Mouse (Mus musculus) left cerebral cortex, postnatal 25 days (tissue): Measurements from ENCODE around the gene Cnn1. TPM values are rescaled to one million over a fixed set of nuclear protein-coding genes. Genes with fewer than 3 reads are reported as not detected.
"Not testable (repeated sequence)": the region's sequence is repeated elsewhere in the genome, so short reads cannot be mapped to it uniquely, and the experiment has no call there.

Source experiments
- DNase-seq, 2 experiments: peaks; one replicate each; pipeline ENCODE4 v3.0.0; 2022; ENCODE audit warnings: low spot score in 2 of 2, mixed read lengths in 1 of 2
- intact Hi-C: fragments of 180-260 bp; cut with DNase I; formaldehyde crosslinking; loops from one replicate; pipeline ENCODE4 v1.15.1; 2025
- microRNA-seq, 2 experiments: library from miRNA; unstranded; fragments of <30 nt; microRNA quantifications; one replicate each; pipeline ENCODE4 v1.2.0; 2022
- total RNA-seq, 2 experiments: library from RNA; stranded (reverse); gene quantifications; 2 replicates each; pipeline ENCODE4 v1.2.3; 2021

Gene Cnn1
- total RNA-seq, 2 experiments from 2014 or later = 0.25 to 1.0 TPM

GRCm38 (mm10) chr9:22149426-22150248 lies 50.6 kb downstream of the Cnn1 start:
- DNase-seq = no peak
- intact Hi-C loops = no loop called here

- DNase-seq, intact Hi-C loops: not testable (repeated sequence)
Observed at GRCm38 (mm10) chr9:22150249-22150693, 51.3 kb downstream of the Cnn1 start.

GRCm38 (mm10) chr9:22150946-22151345 lies 51.9 kb downstream of the Cnn1 start:
- DNase-seq = no peak
- intact Hi-C loops = no loop called here

GRCm38 (mm10) chr9:22153810-22154209 lies 54.8 kb downstream of the Cnn1 start:
- intact Hi-C loops = no loop called here

GRCm38 (mm10) chr9:22155614-22156013 lies 56.6 kb downstream of the Cnn1 start:
- peak; percentile 75 to 76 for DNase-seq
- intact Hi-C loops = loop anchor here (2.0 to 5.0 kb wide), 2 partner anchors 69 to 257 kb away; partner anchors contain the start of genes 9530077C05Rik and Zfp809

More at GRCm38 (mm10) chr9:22153810-22154209, 54.8 kb downstream of the Cnn1 start:
- no peak for DNase-seq

- DNase-seq = peak; percentile 98 to 99
- intact Hi-C loops = loop anchor here (2.0 to 5.0 kb wide), 2 partner anchors 68 to 256 kb away; partner anchors contain the start of genes 9530077C05Rik and Zfp809
Observed at GRCm38 (mm10) chr9:22156497-22157245, 57.7 kb downstream of the Cnn1 start, which contains the start of gene Pigyl. Gene Pigyl, plus strand, starts transcription at chr9:22156846.

GRCm38 (mm10) chr9:22157516-22158265 lies 58.7 kb downstream of the Cnn1 start:
- intact Hi-C loops = loop anchor here (2.0 to 5.0 kb wide), 2 partner anchors 67 to 255 kb away; partner anchors contain the start of genes 9530077C05Rik and Zfp809

More at GRCm38 (mm10) chr9:22157516-22158265, 58.7 kb downstream of the Cnn1 start:
- DNase-seq = peak in 1 of 2 experiments; percentile 7

Small RNA genes lying within 50 kb of the gene (microRNA-seq; reads per million reads assigned to microRNA genes)
- 0 to 0.67 reads per million in 2 experiments for gene Mir7084

Other genes with a start within 250 kb of the Cnn1 start
- gene Dock6, start 246.6 kb upstream of the Cnn1 start, total RNA-seq = 10 to 100 TPM; 15.7 to 16.3 TPM
- 10 to 100 TPM; 15.4 to 17.5 TPM for gene Rab3d, start 181.0 kb upstream of the Cnn1 start, total RNA-seq
- 10 to 100 TPM; 13.7 to 16.5 TPM for gene Ccdc159, start 171.7 kb upstream of the Cnn1 start, total RNA-seq
- 10 to 100 TPM; 31.5 to 39.3 TPM for gene Tmem205, start 171.7 kb upstream of the Cnn1 start, total RNA-seq
- gene Plppr2, start 162.2 kb upstream of the Cnn1 start, total RNA-seq = 100 to 1,000 TPM; 203 to 219 TPM
- 10 to 100 TPM; 14.3 to 15.6 TPM for gene Swsap1, start 143.5 kb upstream of the Cnn1 start, total RNA-seq
- 1 to 10 TPM; 7.9 to 8.9 TPM for gene Epor, start 135.7 kb upstream of the Cnn1 start, total RNA-seq
- 1 to 10 TPM; 1.8 to 2.0 TPM for gene Rgl3, start 109.8 kb upstream of the Cnn1 start, total RNA-seq
- 1 to 10 TPM; 8.2 to 9.1 TPM for gene Ccdc151, start 96.6 kb upstream of the Cnn1 start, total RNA-seq
- 10 to 100 TPM; 97.0 to 98.1 TPM for gene Prkcsh, start 96.4 kb upstream of the Cnn1 start, total RNA-seq
- gene Elavl3, start 47.2 kb upstream of the Cnn1 start, total RNA-seq = 100 to 1,000 TPM; 158 to 160 TPM
- gene Gm49318, start 28.0 kb upstream of the Cnn1 start, total RNA-seq = 1 to 10 TPM in 1 of 2 experiments, under 1 TPM in 1; 0.94 to 4.1 TPM
- 10 to 100 TPM; 18.0 to 19.3 TPM for gene Zfp653, start 27.8 kb upstream of the Cnn1 start, total RNA-seq
- gene Ecsit, start 13.8 kb upstream of the Cnn1 start, total RNA-seq = 10 to 100 TPM; 40.5 to 45.2 TPM
- gene Elof1, start 18.0 kb downstream of the Cnn1 start, total RNA-seq = 10 to 100 TPM; 66.9 to 71.1 TPM
- under 1 TPM; 0.28 to 0.41 TPM for gene Acp5, start 36.5 kb downstream of the Cnn1 start, total RNA-seq
- gene Pigyl, start 57.6 kb downstream of the Cnn1 start, total RNA-seq = 10 to 100 TPM; 40.5 to 47.1 TPM
- gene Zfp872, start 88.9 kb downstream of the Cnn1 start, total RNA-seq = not detected
- 10 to 100 TPM; 18.4 to 22.4 TPM for gene Zfp809, start 126.5 kb downstream of the Cnn1 start, total RNA-seq
- gene Zfp599, start 160.7 kb downstream of the Cnn1 start, total RNA-seq = 1 to 10 TPM; 3.4 to 4.2 TPM
- gene Zfp810, start 208.4 kb downstream of the Cnn1 start, total RNA-seq = 10 to 100 TPM; 17.2 to 17.7 TPM